Mouse (Mus musculus): ENCODE measurements around the gene Hivep1. TPM values are rescaled to one million over a fixed set of nuclear protein-coding genes. Genes with fewer than 3 reads are reported as not detected.
A peak's percentile ranks its signal among the peaks of the same experiment; 100 is the strongest.

Gene Hivep1
- polyA plus RNA-seq, 1 experiment, result 24.2 TPM

DNA sequence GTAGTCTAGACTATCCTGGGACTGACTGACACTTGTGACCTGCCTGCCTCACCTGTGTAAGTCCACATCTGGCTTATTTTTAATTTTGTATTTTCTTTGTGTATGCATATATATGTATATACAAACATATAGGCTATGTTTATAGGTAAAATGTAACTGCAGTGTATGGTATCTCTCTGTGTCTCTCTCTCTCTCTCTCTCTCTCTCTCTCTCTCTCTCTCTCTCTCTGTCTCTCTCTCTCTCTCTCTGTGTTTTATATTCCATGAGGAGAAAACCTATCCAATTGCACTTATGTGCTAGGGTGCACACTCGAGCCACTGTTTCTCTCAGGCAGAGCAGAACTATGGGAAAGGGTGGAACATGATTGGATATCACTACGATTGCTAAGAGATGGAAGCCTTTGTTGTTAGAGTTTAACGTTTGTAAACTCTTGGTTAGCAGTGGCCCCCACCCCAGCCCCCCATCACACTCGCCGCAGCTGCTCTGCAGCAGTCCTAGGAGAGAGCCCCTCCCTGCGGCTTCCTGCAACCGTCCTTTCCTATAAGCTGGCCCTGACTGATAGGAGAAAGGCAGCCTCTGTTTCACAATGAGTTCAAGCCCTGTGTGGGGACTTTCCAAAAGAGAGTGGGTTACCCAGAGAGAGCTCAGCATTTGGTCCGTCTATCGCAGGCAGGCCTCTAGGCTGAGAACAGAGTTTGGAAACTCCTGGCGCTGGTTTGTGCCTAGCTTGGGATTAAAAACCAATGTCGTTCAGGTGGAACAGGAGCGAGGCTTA is 41.6 kb downstream of the Hivep1 start:
- H3K4me3 ChIP-seq (ENCODE audit: insufficient read depth, low read length), result no peak overlapping the region
- H3K27ac ChIP-seq (ENCODE audit: insufficient read depth, low read depth, low read length), result no peak overlapping the region
- peaks cover 9% of the 10 kb centered on the region for H3K4me1 ChIP-seq (ENCODE audit: control insufficient read depth, insufficient read depth, low read length)
- TF ChIP-seq CTCF (IDR thresholded peaks at IDR 0.05; ENCODE audit: low read depth, low read length), result no peak
- TF ChIP-seq POLR2A (IDR thresholded peaks at IDR 0.05; ENCODE audit: borderline replicate concordance, low read depth, low read length), result no peak

DNA sequence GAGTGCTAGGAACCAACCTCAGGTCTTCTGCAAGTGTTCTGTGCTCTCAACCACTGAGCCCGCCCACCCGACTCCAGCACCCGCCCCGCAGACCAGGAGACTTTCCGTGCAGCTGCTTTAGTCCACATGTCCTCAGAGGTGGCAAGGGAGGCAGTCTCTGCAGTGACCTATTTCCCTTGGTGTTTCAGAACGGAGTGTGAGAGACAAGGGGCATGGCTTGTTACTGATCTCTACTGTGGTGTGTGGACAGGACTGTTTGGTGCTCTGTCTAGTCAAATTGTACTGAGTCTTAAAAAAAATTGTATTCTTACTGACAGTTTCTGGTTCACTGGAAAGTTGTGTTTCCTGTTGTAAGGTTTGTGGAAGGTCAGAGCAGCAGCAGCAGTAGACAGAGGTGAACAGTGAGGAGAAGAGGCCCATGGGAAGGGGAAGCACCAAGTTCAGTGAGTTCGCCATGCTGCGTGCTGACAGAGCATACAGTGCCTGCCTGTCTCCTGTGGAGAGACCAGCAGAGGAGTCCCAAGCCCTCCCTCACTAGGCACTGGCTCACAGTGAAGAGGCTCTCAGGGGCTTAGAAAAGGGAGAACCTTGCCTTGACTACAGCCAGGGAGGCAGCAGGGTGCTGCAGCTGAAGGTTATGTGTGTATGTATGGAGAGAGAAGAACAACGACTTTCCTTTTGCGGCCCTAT is 44.1 kb downstream of the Hivep1 start:
- Histone ChIP-seq H3K27ac (ENCODE audit: insufficient read depth, low read depth, low read length) (no peak overlapping the region), H3K4me1 (ENCODE audit: control insufficient read depth, insufficient read depth, low read length) (peaks cover 17% of the 10 kb centered on the region), H3K4me3 (ENCODE audit: insufficient read depth, low read length) (no peak overlapping the region; the same call in 1 of the 2 replicates)
- TF ChIP-seq CTCF (IDR thresholded peaks at IDR 0.05; ENCODE audit: low read depth, low read length), result no peak
- no peak for TF ChIP-seq POLR2A (IDR thresholded peaks at IDR 0.05; ENCODE audit: borderline replicate concordance, low read depth, low read length)

DNA sequence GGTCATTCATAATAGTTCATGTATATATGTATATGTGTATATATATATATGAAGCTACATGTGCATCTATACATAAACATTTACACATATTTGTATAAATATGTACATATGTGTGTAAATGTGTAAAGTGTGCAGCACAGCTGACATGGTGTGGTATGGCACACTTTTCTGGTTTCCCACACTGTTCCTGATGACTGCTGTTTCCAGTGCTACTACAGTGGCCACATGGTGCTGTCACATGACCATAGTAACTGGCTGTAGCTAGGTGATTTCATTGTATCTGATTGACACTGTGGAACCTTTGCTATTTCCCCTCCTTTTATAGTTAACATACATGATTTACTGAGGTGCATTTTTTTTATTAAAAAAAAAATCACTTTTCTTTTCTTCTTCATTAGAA is 45.3 kb downstream of the Hivep1 start:
- H3K4me3 ChIP-seq (ENCODE audit: insufficient read depth, low read length), result no peak overlapping the region
- TF ChIP-seq POLR2A (IDR thresholded peaks at IDR 0.05; ENCODE audit: borderline replicate concordance, low read depth, low read length), result no peak
- TF ChIP-seq CTCF (IDR thresholded peaks at IDR 0.05; ENCODE audit: low read depth, low read length), result no peak
- H3K4me1 ChIP-seq (ENCODE audit: control insufficient read depth, insufficient read depth, low read length), result peaks cover 26% of the 10 kb centered on the region
- H3K27ac ChIP-seq (ENCODE audit: insufficient read depth, low read depth, low read length), result no peak overlapping the region

DNA sequence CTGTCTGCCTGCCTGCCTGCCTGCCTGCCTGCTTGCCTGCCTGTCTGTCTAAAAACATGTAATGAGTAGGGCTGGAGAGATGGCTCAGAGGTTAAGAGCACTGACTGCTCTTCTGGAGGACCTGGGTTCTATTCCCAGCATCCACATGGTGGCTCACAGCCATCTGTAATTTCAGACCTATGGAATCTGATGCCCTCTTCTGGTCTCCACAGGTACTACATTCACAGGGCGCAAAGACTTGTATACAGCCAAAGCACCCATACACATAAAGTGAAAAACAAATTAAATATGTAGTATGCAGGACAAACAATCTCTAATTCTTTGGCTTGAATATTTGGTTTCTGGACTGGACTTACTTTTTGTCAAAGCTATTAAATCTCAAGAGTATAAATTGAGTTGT is 46.7 kb downstream of the Hivep1 start:
- no peak overlapping the region for H3K27ac ChIP-seq (ENCODE audit: insufficient read depth, low read depth, low read length)
- no peak overlapping the region for H3K4me3 ChIP-seq (ENCODE audit: insufficient read depth, low read length)
- no peak for TF ChIP-seq POLR2A (IDR thresholded peaks at IDR 0.05; ENCODE audit: borderline replicate concordance, low read depth, low read length)
- no peak for TF ChIP-seq CTCF (IDR thresholded peaks at IDR 0.05; ENCODE audit: low read depth, low read length)
- H3K4me1 ChIP-seq (ENCODE audit: control insufficient read depth, insufficient read depth, low read length), result peaks cover 29% of the 10 kb centered on the region

DNA sequence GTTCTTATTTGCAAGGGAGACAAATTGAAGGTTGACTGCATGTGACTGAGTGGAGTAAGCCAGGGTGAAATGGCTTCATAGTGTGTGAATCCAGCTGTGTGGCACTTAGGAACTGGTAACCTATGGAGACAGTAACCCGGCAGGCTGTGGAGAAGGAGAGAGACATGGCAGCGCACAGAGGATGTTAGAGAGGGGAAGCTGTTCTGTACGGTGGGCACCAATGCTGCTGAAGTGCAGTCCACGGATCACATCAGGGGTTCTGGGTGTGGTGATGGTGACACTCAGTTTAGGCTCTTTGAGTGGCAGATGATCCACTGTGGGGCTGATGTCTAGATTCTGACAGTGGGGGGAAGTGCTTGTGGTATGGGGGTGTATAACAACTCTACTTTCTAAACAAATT is 47.7 kb downstream of the Hivep1 start:
- peaks cover 32% of the 10 kb centered on the region for H3K4me1 ChIP-seq (ENCODE audit: control insufficient read depth, insufficient read depth, low read length)
- TF ChIP-seq CTCF (IDR thresholded peaks at IDR 0.05; ENCODE audit: low read depth, low read length) (no peak), POLR2A (IDR thresholded peaks at IDR 0.05; ENCODE audit: borderline replicate concordance, low read depth, low read length) (no peak)
- no peak overlapping the region for H3K27ac ChIP-seq (ENCODE audit: insufficient read depth, low read depth, low read length)
- no peak overlapping the region for H3K4me3 ChIP-seq (ENCODE audit: insufficient read depth, low read length)

DNA sequence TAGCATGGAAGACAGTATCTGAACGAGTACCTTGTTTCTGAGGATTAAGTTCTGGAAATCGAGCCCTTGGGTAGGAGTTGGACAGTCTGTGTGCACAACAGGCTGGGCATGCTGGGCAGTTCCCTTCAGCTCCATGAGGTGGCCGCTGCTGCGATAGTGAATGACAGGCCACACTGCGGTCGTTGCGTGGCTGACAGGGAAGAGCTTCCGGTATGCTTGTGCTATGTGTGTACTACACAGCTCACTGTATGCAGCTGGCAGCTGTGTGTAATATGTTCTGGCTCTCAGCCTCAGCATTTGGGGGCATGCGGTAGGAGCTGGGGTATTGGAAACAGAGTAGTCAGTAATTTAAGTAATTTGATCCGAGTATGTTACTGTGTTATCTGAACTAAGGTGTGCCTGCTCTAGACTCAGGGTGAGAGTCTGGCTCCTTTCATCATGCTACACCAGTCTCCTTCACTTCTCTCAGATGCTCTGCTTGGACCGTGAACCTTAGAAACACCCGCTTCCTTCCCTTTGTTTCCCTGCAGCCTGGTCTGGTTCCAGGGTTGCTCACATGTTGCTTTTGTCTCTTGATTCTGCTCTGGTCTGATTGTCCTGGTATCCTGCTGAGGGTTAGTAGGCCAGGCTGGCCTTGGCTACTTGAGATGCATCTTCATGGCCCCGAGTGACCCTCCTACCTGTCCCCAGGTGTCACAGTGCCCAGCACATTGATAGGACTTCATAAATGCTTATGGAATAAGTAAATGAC is 49.8 kb downstream of the Hivep1 start:
- Histone ChIP-seq H3K4me3 (ENCODE audit: insufficient read depth, low read length) (no peak overlapping the region), H3K4me1 (ENCODE audit: control insufficient read depth, insufficient read depth, low read length) (peaks cover 28% of the 10 kb centered on the region), H3K27ac (ENCODE audit: insufficient read depth, low read depth, low read length) (no peak overlapping the region)
- no peak for TF ChIP-seq POLR2A (IDR thresholded peaks at IDR 0.05; ENCODE audit: borderline replicate concordance, low read depth, low read length)
- TF ChIP-seq CTCF (IDR thresholded peaks at IDR 0.05; ENCODE audit: low read depth, low read length), result no peak

DNA sequence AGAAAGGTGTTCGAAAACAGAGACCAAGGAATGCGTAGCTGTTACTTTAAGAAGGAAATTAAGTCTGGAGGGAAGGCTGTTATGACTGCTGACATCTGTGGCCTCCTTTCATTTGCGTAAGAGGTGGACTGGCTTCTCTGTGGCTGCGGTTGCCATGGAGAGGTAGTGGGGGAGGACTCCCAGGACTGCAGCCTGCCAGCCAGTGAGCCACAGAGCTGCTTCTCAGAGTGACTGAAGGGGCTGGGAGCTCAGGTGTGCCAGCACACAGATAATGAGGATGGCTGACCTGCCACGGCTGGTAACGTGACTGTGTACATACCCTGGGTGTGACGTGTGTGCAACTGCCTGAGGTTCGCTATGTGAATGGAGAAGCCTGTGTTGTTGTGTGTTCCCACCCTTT is 51.2 kb downstream of the Hivep1 start:
- no peak overlapping the region for H3K27ac ChIP-seq (ENCODE audit: insufficient read depth, low read depth, low read length)
- peaks cover 30% of the 10 kb centered on the region for H3K4me1 ChIP-seq (ENCODE audit: control insufficient read depth, insufficient read depth, low read length)

DNA sequence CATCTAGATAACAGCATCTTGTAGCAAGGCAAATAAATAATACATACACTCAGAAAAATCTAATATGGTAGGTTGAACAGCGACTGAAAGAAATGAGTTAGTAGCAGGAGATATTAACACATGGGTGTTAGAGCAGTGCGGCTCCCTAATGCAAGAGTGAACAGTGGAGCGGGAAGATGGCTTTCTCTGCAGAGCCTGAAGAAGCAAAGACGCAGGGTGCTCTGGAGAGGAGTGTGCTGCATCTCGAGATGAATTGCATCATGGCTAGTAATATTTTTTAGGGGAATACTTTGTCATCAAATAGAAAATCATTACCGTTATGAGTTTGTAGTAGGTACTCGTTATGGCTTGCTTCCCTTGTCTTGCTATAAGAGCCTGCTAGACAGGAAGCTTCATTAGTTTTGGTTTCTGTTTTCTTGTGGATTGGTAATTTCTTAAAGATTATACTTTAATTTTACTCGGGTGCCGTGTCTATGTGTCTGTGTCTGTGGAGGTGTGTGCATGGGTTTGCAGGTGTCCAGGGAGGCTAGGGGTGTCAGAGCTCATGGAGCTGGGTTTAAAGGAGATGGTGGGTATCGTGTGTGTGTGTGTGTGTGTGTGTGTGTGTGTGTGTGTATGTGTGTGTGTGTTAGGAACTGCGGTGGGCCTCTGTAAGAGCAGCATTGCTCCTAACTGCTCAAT is 51.8 kb downstream of the Hivep1 start:
- TF ChIP-seq CTCF (IDR thresholded peaks at IDR 0.05; ENCODE audit: low read depth, low read length), result no peak
- no peak overlapping the region for H3K27ac ChIP-seq (ENCODE audit: insufficient read depth, low read depth, low read length)
- H3K4me1 ChIP-seq (ENCODE audit: control insufficient read depth, insufficient read depth, low read length), result peaks cover 36% of the 10 kb centered on the region
- H3K4me3 ChIP-seq (ENCODE audit: insufficient read depth, low read length), result peak overlapping the region; percentile 55

More for the DNA sequence above, 51.2 kb downstream of the Hivep1 start:
- no peak for TF ChIP-seq CTCF (IDR thresholded peaks at IDR 0.05; ENCODE audit: low read depth, low read length)
- no peak for TF ChIP-seq POLR2A (IDR thresholded peaks at IDR 0.05; ENCODE audit: borderline replicate concordance, low read depth, low read length)
- peak overlapping the region; percentile 59 for H3K4me3 ChIP-seq (ENCODE audit: insufficient read depth, low read length)

DNA sequence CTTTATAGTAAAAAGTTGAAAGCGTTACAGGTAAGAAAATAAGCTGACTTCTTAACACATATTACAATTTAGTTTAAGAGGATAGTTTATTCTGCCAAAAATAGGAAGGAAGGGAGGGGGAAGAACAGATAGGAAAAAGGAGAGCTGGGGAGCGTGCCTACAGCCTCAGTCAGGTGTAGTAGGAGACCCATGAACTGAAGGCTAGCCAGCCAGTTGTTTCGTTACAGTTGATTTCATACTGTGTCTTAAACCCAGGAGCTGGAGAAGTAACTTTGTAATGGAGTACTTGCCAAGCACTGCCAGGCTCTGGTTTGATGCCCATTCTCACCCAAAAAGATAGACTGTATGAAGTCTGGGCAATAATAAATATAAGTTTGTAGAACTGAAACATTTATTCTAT is 52.5 kb downstream of the Hivep1 start:
- TF ChIP-seq POLR2A (IDR thresholded peaks at IDR 0.05; ENCODE audit: borderline replicate concordance, low read depth, low read length) (no peak), CTCF (IDR thresholded peaks at IDR 0.05; ENCODE audit: low read depth, low read length) (no peak)
- Histone ChIP-seq H3K4me1 (ENCODE audit: control insufficient read depth, insufficient read depth, low read length) (peaks cover 39% of the 10 kb centered on the region), H3K4me3 (ENCODE audit: insufficient read depth, low read length) (no peak overlapping the region), H3K27ac (ENCODE audit: insufficient read depth, low read depth, low read length) (no peak overlapping the region)

Data from bone marrow macrophage, adult 2 months (primary cell).